Mouse (Mus musculus) layer of hippocampus, adult 8-10 months (tissue): ENCODE data around the gene Hal. TPM values are rescaled to one million over a fixed set of nuclear protein-coding genes. Genes with fewer than 3 reads are reported as not detected.

Source experiments
- DNase-seq, 2 experiments: peaks; one replicate each; pipeline ENCODE4 v3.0.0; 2022; ENCODE audit warnings: low spot score in 2 of 2
- total RNA-seq, 4 experiments: library from RNA; stranded (reverse); gene quantifications; 2 replicates each; pipeline ENCODE4 v1.2.4; 2022

The Hal gene
- under 1 TPM; 0.16 to 0.75 (median 0.46) TPM for total RNA-seq

DNA sequence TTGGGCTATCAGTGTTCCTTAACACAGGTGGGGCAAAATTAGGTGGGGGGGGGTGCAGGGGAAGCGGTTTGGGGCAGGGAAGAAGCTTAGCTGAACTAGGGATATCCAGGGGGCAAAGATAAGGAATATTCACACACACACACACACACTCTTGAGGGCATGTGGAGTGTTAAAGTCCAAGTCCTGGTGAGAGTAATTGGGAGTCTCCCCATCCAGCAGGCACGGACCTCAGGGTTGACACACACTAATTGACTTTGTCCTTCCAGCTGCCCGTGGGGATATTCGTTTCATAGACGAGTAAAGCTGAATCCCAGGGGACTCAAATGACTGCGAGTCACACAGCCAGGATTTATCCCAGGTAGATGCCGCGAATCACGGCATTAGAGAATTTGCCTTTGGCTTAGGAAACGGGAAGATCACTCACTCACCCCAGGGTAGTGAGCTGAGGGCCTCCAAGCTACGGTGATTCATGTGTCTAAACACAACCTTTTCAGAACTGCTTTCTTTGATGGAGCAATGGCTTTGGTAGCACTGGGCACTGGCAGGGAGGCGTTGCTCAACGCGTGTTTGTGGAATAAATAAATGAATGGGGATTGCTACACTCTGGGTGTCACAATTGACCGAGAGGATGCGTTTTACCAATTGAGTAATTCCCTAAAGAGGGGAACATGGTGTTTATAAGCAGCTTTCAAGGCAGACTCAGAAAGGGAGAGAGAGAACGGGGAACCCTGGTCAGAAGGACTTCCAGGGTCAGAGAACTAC lies at the start of gene Hal:
Gene Hal (plus strand): TSS at position 703 of the 762 bp plus-strand sequence.
- no peak for DNase-seq

DNA sequence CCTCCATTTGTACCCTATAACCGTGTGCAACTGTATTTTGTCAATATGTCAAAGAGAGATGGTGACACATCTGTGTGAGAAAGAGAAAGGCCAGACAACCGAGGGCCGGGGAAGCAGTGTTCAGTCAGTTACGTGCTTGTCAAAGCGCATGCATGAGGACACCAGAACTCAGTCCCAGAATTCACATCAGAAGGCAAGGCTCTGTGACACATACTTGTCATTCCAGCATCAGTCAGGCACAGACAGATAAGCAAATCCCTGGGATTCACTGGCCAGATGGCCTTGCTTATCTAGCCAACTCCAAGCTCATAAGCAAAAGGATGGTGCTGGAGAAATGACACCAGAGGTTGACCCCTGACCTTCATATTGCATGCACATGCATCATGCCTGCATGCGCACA lies 47.1 kb upstream of the Hal start:
- DNase-seq = no peak

DNA sequence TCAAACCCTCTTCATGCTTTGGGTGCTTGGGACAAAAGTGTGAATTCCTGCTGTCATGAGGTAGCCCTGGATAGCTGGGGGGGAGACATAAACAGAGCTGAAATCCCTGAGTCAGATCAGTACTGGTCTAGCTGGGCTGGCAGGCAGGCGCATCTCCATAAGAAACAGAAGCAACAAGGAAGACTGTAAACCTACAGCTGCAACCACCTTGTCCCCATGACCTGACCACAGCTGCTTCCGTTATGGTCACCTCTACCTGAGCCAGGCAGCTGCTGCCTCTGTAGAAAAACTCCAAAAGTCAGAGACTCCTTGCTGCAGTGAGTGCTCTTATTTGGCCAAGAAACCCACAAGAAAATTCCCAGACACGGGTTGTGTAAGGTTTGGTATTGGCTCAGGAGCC lies 46.4 kb upstream of the Hal start:
- no peak for DNase-seq

DNA sequence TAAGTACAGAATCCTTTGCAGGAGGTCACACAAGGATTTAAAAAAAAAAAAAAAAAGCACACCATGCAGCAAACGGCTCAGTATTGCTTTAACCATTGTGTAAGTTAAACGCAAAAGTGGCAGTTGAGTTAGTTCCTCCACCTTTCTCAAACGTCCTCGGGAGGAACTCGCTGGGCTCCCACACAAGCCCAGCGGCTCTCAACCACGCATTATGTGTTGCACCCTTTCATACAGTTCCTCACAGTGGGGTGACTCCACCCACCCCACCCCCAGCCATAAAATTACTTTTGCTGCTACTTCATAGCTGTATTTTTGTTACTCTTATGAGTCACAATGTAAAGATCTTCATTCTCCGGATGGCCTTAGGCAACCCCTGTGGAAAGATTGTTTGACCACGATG lies 44.2 kb upstream of the Hal start:
- no peak for DNase-seq

DNA sequence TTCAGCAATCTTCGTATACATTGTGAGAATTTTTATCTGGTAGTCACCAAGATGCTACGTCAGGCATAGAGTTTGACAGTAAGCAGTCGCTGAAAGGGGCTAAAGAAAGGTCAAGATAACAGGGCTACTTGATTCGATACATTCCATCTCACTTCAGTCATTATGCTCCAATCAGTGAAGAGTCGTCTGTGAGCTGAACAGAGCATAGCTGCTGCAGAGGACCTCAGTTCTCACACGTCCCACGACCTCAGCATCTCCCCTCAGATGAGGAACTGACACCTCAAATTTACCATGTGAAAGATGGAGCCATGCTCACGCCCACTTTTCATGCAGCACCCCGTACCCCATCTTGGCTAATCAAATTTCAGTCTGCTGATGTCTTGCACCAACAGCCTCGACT lies 41.2 kb upstream of the Hal start:
- no peak for DNase-seq

DNA sequence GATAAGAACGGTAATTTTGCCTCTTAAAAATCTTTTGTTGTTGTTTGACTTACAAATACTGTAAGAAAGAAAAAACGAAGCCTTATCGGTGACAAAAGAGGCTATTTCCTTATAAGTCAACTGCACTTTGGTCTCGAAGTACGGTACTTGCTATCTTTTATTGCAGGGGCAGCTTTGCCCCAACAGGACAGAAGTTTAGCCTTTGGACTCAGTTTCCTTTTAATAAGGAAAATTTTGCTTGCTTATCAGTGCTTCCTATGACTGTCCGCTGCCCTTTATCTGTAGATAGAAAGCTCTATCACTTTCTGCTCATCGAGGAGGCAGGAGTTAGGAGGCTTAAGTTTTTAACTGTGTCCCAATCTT lies 33.9 kb upstream of the Hal start:
- no peak for DNase-seq

DNA sequence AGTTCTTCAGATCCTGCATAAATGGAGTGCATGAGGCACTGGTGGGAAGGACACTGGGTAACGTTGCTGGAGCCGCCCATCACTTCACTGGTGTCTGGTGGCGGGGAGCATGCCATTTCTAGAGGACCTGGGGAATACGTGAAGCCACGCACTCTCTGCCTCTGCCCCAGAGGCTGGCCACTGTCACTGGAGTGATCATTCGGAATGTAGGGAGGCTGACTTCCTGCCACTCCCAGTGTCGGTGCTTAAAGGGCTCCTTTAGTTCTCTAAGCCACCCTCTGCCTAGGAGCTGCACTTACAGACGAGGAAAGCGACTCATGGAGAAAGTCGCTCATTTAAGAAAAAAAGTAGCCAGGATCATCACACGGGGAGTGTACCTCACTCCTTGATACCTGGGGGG lies 28.5 kb upstream of the Hal start:
- no peak for DNase-seq

DNA sequence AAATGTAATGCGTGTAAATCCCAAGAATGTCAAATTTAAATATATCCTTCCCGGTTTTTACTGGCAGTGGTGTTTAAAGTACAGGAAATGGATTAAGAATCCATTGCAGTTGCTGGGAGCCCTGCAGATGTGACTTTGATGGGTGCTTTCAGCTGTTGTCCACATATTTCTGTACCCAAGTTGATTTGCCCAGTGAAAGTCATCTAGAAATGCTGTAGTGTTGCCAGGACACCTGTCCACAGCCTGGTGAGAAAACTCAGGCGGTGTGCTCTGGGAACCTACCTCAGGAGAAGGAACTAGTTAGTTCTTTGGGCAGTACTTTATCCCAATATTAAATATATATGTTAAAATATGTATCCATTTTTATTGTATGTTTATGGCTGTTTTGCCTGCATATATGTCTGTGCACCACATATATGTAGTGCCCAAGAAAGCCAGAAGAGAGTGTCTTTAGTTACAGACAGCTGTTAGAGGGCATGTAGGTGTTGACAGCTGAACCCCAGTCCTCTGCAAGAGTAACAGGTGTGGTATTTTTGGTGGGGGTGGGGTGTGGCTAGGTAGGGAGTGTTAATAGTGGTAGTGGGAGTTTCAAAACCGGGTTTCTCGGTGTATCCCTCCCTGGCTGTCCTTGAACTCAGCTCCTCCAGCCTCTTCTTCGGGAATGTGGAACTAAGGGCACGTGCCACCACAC lies 25.7 kb upstream of the Hal start:
- no peak for DNase-seq

DNA sequence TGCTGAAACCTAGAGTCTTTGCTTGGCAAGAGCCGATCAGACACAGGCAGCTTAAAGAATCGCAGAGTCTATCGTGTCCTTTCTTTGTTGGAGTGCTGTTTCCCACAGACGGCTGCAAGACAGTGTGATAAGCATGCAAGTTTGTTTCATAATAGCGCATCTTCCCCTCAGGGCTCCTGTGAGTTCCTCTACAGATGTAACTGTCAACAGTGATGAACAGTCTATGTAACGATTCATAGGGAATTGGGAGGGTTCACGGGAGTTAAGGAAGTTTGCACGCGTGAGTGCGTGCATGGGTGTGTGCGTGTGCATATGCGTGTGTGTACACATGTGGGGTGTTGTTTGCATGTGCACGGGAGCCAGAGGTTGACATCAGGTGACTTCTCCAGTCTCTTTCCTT lies 25.0 kb upstream of the Hal start:
- DNase-seq = no peak

DNA sequence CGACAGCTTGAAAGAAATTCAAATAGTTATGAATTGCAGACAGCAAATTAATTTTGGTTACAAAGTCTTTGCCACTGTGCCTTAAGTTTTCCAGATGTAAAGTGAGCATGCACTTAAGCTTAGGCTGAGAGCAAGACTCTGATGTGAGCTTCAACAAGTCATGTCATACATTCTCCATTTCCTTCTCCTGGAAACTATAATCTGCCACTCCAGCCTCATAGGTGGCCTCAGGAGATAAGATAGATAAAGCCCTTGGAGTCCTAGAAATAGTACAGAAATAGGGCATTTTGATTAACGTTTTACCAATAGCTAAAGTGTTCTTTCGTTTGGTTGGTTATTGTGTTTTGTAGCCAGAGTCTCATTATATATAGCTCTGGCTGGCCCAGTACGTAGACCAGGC lies 21.3 kb upstream of the Hal start:
- no peak for DNase-seq

DNA sequence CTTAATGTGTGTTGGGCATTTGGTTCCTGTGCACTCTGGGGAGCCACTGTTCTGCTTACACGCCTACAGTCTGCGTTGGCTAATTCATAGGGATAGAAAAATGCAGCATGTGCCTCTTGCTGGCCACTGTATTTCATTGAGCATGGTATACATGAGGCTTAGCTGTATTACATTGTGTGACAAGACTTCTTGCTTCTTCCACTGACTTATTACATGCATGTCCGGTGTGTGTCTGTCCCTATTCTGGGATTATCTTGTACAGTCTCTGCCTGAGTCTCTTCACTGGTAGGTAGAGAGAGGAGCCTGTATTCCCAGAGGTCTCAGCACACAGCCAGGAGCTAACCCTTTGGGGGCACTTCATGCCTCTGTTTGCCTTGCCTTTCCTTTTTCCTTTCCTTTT lies 20.8 kb upstream of the Hal start:
- DNase-seq = no peak

DNA sequence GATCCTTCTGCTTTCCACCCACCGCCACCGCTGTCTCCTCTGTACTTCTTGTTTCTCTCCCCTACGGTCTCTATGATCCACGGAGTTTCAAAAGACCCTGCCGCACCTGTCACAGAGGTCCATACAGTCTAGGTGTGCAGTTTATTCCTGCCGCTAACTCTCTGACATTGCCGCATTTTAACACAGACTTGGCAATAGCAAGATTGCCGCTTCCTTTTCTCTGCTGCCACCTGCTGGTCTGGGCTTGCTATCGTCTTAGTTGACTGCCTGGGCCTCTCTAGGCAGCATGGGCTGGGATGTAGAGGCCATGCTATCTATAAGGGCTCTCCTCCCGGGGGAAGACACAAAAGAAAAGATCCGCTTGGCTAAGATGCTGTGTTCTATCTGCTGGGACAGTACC lies 17.2 kb upstream of the Hal start:
- DNase-seq = peak; percentile 52 to 78

DNA sequence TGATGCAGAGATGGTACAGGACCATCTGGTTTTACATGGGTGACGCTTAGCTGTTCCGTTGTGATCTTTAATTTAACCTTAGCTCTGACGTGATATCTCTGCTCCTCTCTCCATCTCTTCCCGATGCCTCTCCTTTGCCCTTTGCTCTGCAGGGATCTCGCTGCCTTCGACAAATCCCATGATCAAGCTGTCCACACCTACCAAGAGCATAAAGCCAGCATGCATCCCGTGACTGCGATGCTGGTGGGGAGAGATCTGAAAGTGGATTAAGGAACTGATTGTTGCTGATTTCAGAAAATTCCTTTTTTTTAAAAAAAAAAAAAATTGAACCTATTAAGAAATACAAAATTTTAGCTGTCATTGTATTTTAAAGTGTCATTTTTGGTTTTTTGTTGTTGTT lies 4.1 kb upstream of the Hal start:
- no peak for DNase-seq

DNA sequence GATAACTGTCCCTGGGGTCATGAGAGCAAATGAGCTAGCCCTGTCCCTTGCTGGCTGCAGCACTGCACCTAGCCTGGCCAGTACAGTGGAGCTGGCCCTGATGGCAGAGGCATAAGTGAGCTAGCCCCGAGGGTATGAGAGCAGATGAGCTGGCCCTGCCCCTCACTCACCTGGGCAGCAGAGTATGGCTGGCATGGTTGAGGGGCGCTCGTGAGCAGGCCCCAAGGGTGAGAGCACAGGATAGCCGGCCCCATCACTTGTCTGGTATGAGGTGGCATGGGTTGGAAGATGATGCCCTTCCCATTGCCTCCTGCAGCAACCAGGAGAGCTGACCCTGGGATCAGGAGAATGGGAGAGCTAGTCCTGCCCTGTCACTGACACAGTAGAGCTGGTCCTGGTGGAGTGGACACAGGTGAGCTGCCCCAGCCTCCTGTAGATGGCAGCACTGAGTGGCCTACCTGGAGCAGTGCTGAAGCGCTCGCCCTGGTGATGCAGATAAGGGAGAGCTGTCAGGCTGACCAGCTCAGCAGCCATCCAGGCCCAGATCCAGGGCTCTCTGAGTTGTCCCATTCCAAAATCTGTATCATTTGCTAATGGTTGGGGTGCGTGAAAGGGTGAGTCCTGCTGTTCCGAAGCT lies 3.4 kb upstream of the Hal start:
- DNase-seq = peak in 1 of 2 experiments; percentile 8

DNA sequence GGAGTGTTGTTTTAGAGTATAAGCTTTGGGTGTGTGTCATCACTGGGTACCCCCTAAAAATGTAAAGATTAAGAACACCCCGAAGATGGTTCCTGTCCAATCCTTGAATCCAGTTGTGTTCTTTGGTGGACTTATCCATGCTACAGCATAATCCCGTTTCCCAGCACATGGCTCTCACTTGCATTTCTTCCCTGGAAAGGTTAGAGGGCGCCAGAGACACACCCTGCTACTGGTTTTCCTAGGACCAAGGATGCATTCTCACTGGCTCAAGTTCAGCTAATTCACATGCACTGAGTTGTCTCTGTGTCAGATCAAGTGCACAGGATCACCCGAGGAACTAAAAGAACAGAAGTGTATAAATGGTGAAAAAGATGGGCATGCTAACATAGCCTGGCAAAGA lies 1.9 kb upstream of the Hal start:
- peak; percentile 25 to 28 for DNase-seq

DNA sequence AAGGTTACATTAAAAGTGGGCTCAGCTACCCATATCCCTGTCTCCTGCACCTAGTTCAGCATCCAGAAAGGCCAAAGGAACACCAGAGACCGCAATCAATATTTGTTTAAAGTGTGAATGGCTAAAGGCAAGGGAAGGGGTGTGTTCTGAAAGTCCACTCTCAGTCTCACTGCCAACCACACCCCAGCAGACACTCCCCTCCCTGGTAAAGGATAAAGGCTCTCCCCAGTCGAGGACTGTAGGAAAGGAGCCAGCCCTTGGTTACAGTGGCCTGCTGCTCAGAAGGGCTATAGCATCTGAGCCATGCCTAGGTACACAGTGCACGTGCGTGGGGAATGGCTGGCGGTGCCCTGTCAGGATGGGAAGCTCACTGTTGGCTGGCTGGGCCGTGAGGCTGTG lies 259 bp downstream of the Hal start:
- DNase-seq = no peak

DNA sequence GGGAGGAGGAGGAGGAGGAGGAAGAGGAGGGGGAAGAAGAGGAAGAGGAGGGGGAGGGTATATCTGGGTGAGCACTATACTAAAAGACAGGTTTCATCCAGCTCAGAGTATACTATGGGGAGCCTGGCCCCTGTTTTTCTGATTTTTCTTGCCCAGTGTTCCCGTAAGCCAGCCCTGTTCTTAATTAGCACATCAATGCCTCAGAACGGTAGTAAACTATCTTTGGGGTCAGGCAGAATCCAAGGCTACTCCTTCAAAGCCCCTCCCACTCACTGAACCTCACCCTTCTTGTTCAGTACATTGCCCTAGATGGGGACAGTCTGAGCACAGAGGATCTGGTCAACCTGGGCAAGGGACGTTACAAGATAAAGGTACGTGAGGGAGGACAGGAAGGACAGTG lies 1.9 kb downstream of the Hal start:
- DNase-seq = no peak

DNA sequence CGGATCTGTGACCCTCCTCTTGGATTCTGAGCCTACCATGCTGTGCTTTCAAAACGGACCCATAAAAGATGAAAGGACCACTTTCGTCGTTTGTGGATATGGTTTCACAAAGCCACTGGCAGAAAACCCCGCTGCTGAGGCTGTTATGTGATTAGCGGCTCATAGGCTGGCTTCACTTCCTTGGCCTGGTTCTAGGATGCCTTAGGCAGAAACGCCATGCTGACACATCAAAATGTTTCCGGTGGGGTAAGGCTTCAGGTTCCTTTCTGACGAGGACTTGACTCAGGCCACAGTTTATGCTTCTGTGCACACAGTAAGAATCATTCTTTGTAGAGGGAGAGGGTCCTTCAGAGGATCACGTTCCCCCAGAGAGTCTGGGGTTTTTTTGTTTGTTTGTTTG lies 12.3 kb downstream of the Hal start:
- DNase-seq = no peak

DNA sequence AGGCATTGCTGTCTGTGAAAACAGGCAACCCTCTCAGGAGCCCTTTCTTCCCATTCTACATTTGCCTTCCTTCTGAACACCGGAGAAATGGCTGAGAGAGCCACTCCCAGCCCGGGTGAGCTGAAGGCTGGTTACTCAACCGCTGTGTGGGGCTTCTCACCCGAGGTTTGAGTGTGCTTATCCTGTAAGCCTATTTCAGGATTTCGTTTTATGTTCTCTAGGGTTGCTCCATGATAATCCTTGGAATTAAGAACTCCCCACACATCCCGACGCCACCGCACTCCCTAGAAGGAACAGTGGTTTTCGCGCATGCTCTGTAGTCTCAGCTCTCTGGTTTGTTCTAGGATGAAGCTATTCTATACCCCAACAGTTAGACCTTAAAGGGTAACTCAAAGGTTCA lies 12.8 kb downstream of the Hal start:
- no peak for DNase-seq

DNA sequence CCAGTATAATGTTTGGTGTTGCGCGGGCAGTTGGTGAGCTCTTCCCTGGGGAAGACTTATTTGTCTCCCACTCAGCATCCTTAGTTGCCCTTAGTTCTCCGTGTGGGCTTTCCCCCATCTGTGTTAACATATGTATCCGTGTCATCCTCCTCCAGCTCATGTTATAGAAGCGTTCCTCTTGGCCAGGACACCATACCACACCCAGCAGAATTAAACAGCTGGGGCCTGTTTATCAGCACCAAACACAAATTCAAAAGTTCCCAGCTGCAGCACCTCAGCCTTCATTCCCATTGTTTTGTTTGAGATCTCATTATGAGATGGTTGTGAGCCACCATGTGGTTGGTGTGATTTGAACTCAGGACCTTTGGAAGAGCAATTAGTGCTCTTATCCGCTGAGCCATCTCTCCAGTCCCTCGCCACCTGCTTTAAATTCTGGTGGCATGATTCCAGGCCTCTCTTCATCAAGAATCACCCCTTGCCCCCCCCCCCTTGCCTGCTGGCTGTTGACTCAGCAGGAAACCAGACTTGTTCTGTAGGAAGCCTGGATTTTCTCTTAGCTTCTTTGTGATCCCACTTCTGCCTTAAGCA lies 19.9 kb downstream of the Hal start:
- no peak for DNase-seq

DNA sequence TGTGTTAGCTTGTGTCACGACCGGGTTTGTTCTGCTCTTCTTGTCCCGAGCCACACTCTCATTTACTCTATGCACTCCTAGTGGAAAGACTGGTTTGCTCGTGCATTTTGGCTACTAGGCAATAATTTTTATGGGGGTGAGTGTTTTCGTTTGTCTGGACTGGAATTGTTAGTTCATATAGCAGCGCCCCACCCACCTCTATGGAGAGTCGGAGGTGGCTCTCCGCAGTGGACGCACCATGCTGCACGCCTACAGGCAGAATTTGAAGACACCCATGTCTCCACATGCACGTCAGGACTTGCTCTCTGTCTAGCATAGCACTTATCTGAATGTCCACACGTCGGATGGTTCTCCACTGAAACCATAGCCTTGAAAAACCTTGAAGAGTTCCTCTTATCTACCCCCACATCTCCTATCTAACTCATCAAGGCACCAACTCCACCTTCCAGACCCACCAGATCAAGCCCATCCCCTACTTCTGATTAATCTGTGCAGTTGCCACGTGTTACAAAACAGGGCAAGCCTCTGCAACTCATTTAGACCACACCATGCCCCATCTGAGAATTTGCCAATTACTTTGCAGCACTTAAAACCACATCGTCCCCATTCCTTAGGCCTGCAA lies 21.1 kb downstream of the Hal start:
- DNase-seq = no peak

DNA sequence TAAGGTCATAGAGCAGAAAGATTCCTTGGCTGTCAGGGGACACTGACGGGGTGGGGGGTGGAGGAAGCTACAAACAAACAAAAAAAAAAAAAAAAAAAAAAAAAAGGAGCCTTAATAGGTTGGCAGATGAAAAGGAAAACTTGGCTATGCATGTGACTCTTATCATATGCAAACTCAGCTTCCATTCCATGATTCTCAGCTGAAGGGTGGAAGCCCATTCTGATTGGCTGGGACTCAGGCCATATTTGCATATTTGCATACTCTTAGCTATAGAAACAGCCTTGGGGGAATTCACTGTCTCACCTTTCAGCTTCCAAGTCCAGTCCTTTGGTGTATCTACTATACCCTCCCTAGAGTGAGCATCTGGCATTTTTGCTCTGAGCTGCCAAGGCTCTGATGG lies 26.9 kb downstream of the Hal start:
- DNase-seq = no peak
